Mouse (Mus musculus): ENCODE results near the gene Zbtb22.

GRCm38 (mm10) chr17:33900989-33901314 lies 14.8 kb upstream of the Zbtb22 start:
- TF ChIP-seq POLR2A (IDR thresholded peaks at IDR 0.05; ENCODE audit: borderline replicate concordance, control insufficient read depth, low read depth, low read length): no peak
- TF ChIP-seq CTCF (IDR thresholded peaks at IDR 0.05; ENCODE audit: control insufficient read depth, insufficient read depth, low read length): no peak
